Mouse (Mus musculus): Measurements from ENCODE around the gene Ccdc106.
"Not testable (repeated sequence)": the region's sequence is repeated elsewhere in the genome, so short reads cannot be mapped to it uniquely, and the experiment has no call there.

Ccdc106 gene

DNA sequence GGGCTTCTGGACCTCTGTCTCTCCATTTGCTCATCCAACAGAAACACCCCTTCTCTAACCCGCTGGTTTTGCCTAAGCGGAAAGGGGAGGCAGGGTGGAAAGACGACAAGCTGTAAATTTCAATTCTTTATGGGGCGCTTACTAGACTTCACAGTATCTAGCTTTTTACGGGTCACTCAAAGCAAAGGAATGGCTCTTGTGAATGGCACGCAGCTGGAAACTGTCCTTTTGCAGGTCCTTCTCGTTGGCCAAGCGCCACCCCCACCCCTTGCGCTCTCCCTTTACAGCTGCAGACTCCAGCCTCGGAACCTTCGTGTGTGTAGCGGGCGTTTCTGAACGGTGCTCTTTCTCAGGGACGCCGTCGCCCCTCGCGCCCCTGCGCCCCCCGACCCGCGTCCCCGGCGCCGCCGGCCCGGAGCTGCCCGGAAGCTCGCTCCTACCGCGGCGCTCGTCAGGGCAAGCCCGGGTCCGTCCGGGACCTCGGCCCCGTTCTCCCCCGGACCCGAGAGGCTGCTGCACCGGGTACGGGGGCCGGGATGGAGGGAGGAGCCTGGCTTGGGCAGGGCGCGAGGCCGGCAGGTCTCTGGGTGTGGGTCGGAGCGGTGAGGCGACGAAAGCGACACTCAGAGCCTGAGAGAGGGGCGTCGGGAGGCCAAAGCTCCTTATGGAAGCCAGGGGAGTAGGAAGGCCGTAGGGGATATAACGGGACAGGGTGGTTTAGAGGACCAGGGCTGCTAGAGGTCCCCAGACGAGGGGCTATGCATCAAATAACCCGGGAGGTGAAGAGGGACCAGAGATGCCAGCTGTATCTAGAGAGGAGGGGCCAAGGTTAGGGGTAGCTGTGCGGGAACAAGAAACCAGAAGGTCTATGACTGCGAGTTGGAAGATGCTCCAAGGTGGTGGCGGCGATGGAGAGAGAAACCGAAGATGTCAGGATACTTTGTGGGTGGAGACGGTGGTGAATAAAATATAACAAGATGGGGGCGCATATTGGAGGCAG, 31.1 kb downstream of the Ccdc106 start, which contains the start of gene Zfp580:
Gene Zfp580 (plus strand): TSS at position 346 of the 1,000 bp plus-strand sequence.
- DNase-seq (ENCODE audit: low spot score in 2 of 2), result peak; percentile 74 to 78

DNA sequence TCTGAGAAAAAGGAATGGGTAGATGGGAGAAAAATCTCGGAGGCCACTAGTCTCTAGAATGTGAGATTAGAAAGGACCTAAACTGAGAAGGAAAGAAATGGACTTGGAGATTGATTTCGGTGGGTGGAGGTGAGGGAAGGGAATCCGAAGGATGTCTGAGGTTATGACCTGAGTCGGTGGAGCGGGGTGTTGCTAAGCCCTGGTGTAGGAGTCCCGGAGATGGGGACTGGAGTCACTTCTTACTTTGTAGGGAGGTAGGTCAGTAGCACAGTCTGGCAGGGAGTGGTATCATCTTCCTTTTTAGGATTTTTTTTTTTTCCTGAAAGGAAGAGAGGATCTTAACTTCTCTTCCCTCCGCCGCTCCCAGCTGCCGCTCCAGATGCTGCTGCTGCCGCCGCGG, 32.1 kb downstream of the Ccdc106 start:
- no peak for DNase-seq (ENCODE audit: low spot score in 2 of 2)

DNA sequence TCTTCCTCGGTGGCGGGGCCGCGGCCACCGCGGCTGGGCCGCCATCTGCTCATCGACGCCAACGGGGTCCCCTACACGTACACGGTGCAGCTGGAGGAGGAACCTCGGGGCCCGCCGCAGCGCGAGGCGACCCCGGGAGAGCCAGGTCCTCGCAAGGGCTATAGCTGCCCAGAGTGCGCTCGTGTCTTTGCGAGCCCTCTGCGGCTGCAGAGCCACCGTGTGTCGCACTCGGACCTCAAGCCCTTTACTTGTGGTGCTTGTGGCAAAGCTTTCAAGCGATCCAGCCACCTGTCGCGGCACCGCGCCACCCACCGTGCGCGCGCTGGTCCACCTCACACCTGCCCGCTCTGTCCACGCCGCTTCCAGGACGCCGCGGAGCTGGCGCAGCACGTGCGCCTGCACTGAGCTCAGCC, 32.6 kb downstream of the Ccdc106 start:
- no peak for DNase-seq (ENCODE audit: low spot score in 2 of 2)

DNA sequence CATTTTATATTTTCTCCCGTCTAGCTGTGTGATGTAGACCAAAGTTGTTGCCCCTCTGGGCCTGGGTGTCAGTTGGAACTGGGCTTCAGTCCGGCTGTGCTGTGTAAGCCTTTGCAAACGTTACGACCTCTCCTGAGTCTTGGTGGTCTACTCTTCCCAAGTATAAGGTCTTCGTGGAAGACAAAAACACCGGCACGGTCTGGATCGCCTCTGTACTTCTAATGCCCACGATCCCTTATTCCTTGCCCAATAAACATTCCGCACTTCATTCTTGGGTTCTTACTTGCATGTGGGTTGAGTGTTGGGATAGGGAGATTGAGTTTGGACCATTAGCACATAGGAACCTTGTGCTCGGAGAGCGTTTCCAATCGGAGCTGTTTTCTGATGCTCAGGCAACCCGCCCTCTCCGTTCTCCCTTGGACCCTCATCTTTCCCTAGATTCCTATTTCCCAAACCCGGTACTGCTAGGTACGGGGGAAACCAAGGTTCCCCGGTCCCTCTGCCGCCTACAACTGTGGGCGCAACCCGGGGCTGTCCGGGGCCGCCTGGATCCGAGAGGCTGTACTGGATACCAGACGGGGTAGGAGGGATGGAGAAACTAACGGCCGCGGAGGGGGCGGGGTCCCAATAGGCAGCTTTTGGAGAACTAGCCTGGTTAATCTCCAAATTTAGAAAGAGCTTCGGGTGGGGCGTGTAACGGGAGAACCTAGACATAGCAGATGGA, 33.3 kb downstream of the Ccdc106 start:
- no peak for DNase-seq (ENCODE audit: low spot score in 2 of 2)

DNA sequence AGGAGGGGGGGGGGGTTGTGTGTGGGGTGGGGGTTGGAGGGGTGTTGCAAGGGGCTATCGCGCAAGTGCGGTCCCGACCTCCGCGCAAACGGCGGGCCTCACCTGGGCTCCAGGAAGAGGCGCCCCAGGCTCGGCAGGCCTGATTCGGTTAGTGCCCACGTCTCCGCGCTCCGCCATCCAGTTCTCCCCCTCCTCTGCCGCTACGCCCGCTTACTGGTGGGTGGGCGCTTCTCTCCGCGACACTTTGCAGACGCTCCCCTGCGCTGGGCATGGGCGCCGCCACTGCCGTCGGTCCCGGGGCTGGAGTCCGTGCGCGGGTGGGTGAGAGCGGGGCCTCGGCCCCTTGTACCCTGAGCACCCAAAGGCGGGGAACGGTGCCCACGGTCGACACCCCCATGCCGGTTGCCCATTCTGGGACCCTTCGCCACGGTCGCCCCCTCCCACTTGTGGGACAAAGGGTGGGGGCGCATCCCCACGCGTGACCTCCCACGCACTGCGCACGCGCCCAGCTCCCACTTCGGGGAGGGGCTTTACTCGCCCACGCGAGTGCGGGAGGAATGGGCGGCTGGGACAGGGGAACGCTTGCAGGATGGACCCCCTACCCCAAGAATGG, 36.4 kb downstream of the Ccdc106 start:
- no peak for DNase-seq (ENCODE audit: low spot score in 2 of 2)

DNA sequence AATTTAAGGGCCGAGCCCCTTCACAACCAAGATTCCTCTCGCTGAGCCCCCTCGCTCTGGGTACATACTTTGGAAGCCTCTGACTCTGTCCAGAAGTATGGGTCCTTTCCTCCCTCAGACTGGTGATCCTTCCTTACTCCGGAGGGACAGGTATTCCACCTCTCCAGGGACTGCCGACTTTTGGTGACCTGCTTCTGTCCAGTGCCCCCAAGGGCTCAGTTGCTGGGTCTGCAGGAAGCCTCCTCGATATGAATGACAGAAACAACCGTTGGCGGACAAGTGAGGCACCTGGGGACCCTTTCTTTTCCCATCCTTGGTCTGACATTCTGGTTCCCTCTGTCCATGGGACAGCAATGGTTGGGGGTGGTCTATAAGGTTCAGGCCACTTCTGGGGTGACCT, 37.0 kb downstream of the Ccdc106 start:
- no peak for DNase-seq (ENCODE audit: low spot score in 2 of 2)

DNA sequence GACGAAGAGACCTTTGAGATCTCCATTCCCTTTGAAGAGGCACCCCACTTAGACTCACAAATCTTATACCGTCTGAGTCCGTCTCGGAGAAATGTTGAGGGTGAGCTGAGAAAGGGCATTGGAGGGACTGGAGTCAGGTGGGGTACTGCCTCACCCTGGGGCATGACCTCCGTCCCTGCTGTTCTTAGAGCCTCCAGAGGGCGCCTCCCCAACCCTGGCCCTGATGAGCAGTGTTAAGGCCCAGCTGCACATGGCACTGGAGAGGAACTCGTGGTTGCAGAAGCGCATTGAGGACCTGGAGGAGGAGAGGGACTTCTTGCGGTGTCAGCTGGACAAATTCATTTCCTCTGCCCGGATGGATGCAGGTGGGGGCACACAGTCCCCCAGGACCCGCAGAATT, 37.5 kb downstream of the Ccdc106 start:
- DNase-seq (ENCODE audit: low spot score in 2 of 2), result no peak

DNA sequence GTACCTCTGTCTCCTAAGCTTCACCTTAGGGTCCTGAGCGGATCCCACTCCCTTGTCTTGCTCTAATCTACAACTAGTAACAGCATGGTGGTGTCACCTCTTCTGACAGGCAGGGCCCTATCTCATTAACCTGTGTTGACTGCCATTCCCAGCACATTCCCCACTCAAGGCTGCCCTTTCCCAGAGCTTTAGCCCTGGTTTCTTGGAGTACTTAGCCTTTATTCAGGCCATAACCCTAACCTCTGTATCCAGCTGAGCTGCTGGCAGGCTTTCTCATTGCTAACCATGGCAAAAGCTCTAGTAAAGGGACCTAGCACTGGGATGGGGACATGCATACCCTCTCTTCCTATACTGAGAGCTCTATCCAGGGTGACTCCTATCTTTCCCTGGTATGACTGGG, 38.3 kb downstream of the Ccdc106 start:
- no peak for DNase-seq (ENCODE audit: low spot score in 2 of 2)

DNA sequence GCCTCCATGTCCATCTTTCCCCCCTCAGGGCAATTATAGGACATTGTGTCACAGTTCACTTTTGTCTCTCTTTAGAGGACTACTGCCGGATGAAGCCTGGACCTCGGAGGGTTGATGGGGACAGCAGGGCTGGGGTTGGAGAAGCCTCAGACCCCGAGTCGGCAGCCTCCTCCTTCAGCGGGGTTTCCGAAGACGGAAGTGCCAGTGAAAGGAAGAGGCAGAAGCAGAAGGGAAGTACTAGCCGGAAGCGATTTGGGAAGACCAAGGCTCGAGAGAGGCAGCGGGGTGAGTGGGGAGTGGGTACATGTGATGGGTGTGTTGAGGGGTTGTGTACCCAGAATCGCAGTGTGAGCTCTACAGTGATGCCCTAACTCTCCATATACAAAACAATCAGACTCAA, 39.1 kb downstream of the Ccdc106 start:
- no peak for DNase-seq (ENCODE audit: low spot score in 2 of 2)

DNA sequence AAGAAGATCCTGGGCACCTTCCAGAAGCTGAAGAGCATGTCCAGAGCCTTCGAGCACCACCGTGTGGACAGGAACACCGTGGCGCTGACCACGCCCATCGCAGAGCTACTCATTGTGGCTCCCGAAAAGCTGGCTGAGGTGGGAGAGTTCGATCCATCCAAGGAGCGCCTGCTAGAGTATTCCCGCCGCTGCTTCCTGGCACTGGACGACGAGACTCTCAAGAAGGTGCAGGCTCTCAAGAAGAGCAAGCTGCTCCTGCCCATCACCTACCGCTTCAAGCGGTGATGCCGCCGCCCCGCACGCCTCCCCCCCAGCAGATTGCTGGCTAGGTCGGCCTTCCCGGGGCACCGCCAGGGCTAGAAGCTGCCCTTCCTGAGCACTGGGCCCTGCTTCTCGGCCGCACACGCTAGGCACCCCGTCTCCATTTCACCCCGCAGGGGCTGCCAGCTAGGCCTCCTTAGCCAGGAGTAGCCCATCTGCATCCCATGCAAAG, 39.9 kb downstream of the Ccdc106 start:
- DNase-seq (ENCODE audit: low spot score in 2 of 2), result peak; percentile 74 to 85

DNA sequence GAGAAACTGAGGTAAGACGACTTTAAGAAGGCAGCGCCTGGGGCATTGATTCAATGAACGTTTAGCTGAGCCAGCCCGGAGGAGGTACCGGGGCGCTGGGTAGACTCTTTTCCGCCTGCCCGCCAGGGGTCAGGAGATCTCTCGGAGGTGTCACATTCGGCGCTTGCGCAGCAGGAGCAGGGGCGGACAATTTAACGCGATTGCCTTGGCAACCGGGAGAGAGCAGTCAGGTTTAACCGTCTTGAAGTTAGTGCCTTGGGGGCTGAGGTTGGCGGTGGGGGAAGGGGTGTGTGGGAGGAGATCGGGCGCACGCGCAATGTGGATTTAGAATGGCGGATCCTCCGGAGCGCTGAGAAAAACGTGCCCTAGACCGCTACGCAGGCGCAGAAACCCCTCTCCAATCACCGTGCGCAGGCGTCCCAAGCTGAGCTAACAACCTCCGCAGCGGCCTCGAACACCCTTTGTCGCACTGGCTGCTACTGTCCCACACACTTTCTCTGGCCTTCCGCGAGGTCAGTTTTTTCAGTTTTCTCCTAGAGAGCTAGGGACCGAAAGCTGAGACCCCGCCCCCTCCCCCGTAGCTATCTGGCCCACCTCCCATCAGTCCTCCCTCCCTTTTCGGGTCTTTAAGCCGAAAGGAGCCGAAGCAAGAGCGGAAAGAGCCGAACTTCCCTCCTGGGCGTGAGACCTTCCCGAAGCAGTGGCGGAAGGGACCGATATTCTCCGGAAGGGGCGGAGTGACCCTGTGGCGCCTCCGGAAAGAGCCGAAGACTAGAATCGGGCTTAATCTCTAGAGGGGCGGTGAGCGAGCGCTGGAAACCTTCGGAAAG, 40.8 kb downstream of the Ccdc106 start:
- peak; percentile 97 to 99 for DNase-seq (ENCODE audit: low spot score in 2 of 2)

DNA sequence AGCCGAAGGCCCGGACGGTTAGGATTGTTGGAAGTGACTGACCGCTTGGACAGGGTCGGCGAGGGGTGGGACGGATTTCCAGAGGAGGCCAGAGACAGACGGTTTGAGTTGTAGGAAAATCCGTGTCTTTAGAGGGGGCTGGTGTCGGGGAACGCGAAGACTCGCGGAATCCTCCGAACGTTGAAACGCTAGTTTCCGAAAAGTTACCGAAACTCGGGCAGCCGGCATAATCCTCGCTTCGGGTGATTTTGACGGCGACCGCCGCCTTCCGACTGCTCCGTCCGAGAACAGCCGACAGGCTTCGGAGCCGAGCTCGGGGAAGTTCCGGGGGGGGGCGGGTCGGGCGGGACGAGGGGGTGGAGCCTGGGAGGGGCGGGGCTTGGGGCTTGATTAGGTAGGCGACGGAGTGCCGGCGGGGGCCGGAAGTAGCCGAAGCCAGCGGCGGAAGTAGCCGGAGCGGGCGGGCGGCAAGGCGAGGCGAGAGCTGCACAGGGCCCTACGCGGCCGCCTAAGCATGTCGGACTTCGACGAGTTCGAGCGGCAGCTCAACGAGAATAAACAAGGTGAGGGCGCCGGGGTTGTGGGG, 41.5 kb downstream of the Ccdc106 start, which contains the start of gene U2af2:
Gene U2af2 (plus strand): TSS at position 370 of the 586 bp plus-strand sequence.
- DNase-seq (ENCODE audit: low spot score in 2 of 2), result peak; percentile 94 to 95

DNA sequence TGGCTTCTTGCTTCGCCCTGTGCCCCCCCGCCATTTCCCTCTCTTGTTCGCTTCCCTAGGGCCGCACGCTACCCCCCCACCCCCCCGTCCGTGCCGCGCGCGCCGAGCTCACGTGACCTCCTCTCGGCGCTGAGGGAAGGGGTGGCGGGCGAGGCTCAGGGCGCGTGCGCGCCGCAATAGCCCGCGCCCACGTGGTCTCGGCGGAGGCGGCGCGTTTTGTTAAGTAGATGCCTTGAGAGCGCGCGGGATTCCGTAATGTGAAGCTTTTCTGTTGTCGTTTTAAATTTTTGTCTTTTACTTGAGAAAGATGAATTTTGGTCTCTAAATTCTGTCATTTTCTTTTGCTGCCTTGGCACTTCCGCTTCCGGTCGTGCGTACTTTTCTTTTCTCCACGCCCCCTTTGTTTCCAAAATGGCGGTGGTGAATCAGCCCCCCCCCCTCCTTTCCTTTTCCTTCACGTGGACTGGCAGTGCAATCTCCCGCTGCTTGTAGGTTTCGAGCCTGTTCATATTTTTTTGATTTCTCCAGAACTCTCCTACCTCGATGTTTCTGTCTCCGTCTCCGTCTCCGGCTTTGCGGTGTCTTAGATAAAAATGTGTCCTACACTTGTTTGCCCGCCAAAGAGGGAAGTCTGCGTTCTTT, 42.1 kb downstream of the Ccdc106 start:
- DNase-seq (ENCODE audit: low spot score in 2 of 2), result no peak

DNA sequence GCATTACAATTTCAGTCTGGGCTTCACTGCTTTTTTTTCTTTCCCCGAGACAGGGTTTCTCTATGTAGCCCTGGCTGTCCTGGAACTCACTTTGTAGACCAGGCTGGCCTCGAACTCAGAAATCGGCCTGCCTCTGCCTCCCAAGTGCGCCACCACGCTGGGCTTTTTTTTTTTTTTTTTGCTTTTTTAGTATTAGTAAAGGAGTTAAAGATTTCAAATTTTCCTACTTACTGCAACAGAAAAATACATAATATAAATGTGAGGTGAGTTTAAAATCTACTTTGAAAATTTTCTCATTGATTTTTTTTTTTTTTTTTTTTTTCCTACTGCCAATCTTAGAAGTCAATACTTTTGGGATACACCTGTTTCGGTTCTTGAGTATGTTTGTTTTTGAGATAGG, 44.5 kb downstream of the Ccdc106 start:
- DNase-seq (ENCODE audit: low spot score in 2 of 2), result no peak

DNA sequence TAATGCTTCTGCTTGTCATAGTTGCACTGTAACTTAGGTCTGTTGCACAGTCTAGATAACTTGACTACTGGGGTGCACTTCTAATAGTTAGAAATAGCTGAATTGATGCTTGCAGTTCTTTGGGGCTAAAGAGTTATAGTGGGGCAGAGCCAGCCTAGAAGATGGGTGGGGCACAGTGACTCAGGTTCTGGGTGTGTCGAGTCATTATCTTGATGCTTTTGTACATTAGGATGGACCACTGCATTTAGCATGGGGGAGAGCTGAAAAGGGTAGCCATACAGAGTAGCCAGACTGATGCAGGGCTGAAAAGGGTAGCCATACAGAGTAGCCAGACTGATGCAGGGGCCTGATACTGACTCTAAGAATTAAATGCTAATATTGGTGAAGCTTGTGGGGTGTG, 53.2 kb downstream of the Ccdc106 start:
- DNase-seq (ENCODE audit: low spot score in 2 of 2), result no peak

DNA sequence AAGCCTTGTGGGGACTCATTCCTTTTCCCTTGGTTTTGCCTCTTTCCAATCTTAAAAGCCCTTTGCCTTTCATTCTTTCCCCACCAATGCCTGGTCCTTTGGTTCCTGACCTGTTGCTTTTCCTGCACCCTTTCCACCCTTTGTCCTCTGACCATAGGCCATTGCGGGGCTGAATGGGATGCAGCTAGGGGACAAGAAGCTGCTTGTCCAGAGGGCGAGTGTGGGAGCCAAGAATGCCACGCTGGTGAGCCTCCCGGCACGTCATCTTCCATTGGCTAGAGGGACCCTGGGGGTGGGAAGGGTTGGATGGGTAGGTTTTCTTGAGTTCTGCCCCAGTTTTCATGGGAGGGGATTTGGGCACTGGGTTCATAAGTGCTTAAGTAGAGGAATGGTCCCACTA, 54.6 kb downstream of the Ccdc106 start:
- DNase-seq (ENCODE audit: low spot score in 2 of 2), result no peak

DNA sequence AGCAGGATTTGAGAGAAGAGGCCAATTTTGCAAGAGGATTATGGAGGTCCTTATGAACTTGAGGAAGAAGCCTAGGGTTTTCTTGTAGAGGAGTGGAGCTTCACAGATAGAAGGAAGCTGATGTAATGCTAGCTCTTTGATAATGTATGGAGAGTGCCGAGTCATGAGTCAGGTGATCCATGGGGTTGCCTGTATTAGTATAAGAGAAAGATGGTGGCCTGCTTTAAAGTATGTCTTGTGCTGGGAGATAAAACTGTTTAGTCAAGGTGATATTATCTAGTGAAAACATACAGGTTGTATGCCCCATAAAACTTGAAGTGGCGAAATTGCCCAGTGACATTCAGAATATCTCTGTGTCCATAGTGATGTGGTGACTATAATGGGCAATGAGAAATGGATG, 56.6 kb downstream of the Ccdc106 start:
- DNase-seq (ENCODE audit: low spot score in 2 of 2), result no peak

DNA sequence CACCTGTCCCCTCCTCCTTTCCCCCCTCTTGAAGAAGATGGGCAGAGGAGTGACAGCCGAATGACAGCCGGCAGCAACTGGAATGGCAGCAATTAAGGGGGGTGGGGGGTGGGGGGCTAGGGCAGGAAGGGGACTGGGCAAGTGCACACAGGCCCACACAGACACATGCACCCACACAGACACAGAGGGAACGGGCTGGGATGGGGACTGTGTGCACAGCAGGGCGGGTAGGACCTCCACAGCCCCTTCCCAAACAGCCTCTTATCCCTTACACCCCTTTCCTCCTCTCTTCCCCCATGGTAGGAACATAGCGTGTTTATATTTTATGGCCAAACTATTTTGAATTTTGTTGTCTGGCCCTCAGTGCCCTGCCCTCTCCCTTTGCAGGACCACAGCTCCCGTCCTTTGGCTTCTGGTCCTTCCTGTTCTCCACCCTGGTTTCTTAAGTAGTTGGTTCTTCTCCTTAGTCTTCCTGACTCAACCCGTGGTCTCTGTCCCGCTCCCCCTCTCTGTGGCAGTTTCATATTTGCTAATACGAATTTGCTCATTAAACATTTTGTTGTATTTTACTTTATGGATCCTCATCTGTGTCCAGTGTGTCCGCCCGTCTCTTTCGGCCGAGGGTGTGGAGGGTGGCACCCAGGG, 59.1 kb downstream of the Ccdc106 start:
- DNase-seq (ENCODE audit: low spot score in 2 of 2), result not testable (repeated sequence)

DNA sequence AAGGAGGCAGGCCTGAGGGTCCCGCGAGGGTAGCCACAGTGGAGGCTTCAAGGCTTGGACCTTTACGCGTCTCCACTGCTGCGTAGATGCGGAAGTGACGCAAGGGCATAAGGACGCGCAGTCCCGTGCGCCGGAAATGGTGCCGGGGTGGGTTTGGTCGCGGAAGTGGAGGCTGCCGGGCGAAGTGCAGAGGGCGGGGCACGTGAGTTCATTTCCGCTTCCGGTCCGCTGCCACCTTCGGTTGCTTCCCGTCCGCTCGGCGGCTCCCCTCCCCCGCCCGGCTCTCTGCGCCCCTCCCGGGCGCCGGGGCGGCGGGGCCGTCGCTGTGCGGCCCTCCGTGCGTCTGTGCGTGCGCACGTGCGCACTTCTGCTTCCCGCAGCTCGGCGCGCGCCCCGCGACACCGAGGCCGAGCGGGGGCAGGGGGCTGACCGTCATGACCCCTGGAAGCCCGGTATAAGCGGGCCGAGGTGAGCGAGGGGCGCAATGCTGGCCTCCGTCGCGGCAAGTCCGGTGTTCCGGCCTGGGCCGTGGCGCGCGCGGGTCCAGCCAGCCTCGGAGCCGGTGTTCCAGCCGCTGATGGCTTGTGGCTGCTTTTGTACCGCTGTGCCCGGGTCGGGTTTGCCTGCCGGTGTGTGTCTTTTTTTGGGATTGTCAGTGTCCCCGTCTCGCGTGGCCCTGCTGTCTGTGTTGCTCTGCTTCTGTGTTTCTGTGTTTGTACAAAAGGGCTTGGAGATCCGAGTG, 59.8 kb downstream of the Ccdc106 start, which contains the start of gene Epn1:
Gene Epn1 (plus strand): TSS at position 226 of the 742 bp plus-strand sequence.
- DNase-seq (ENCODE audit: low spot score in 2 of 2), result peak; percentile 94 to 96

All from urinary bladder, postnatal 4 days (tissue).